Mouse (Mus musculus): ENCODE results near the gene Gps2. TPM values are rescaled to one million over a fixed set of nuclear protein-coding genes. Genes with fewer than 3 reads are reported as not detected.

Gps2 gene
- polyA plus RNA-seq, 1 experiment from 2014 or later: 55.2 TPM

DNA sequence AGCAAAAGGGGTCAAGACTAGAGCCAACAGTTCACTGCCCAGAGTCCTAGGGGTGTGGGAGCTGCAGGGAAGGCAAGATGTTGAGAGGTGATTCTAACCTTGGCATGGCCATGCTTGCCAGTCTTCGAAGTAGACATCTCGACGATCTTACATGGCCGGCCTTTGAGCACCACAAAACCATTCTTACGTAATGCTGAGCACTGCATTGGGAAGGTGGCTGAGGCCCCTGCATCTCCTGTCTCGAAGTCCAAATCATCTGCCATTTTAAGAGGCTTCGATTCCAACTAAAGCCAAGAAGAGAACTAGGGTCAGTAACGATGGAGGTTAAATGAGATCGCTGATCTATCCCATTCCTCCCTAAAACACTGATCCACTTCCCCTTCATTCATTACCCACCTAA lies 5.4 kb downstream of the Gps2 start:
- H3K4me1 ChIP-seq (ENCODE audit: control insufficient read depth, insufficient read depth, low read depth, low read length): peaks cover 34% of the 10 kb centered on the region
- no peak for ATAC-seq
- 86% methylated on average over 9 of the region's 9 CpGs for WGBS
- H3K36me3 ChIP-seq (ENCODE audit: control insufficient read depth, insufficient read depth, low read length): peaks cover 29% of the 10 kb centered on the region
- no peak overlapping the region; the same call in 1 of the 2 replicates for H3K4me3 ChIP-seq (ENCODE audit: low read length)
- peak overlapping the region; percentile 83 for H3K4me2 ChIP-seq (ENCODE audit: low read length)
- no peak overlapping the region for H3K9ac ChIP-seq (ENCODE audit: low read depth, low read length)
- no peaks in the 10 kb centered on the region for H3K9me3 ChIP-seq (ENCODE audit: control insufficient read depth, low read length)
- no peak overlapping the region for H3K27ac ChIP-seq (ENCODE audit: low read depth, low read length)
- H3K27me3 ChIP-seq (replicated peaks; ENCODE audit: control insufficient read depth, insufficient read depth, low read length): no peaks in the 10 kb centered on the region

DNA sequence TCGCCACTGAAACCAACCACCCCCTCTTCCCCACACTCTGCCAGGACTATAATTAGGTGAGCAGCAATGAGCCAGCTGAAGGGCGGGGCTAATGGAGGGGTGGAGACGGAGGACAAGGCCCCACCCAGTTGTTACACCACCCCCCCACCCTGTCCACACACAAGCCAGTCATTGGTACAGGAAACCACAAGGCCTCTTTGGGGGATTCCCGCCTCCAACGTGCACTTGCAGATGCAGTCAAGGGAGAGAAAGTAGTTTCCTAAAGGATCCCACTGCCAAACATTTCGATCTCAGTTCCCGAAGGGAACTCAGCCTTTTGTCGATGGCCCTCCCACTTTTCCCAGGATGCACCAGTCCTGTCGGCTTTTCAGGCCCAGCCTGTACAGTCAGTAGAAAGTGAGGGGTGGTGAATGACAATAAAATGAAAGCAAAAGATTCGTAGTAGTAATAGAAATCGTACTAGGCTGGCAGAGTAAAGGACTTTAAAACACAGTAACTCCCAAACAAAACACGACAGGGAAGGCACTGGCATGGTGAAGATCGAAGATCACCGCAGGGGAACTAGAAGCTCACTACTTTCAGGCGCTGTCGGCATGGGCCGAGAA lies 6.1 kb downstream of the Gps2 start:
- Histone ChIP-seq H3K4me1 (ENCODE audit: control insufficient read depth, insufficient read depth, low read depth, low read length) (peaks cover 29% of the 10 kb centered on the region), H3K4me3 (ENCODE audit: low read length) (peak overlapping the region; percentile 88), H3K4me2 (ENCODE audit: low read length) (peak overlapping the region; percentile 83), H3K9me3 (ENCODE audit: control insufficient read depth, low read length) (no peaks in the 10 kb centered on the region), H3K9ac (ENCODE audit: low read depth, low read length) (peak overlapping the region; percentile 92), H3K27me3 (replicated peaks; ENCODE audit: control insufficient read depth, insufficient read depth, low read length) (no peaks in the 10 kb centered on the region), H3K27ac (ENCODE audit: low read depth, low read length) (peak overlapping the region; percentile 95), H3K36me3 (ENCODE audit: control insufficient read depth, insufficient read depth, low read length) (peaks cover 29% of the 10 kb centered on the region)
- WGBS: under 1% methylated on average over 17 of the region's 17 CpGs
- ATAC-seq: no peak

GRCm38 (mm10) chr11:69920266-69921031 lies 6.8 kb downstream of the Gps2 start:
- peak; percentile 28; the same call in 1 of the 2 replicates for ATAC-seq
- peak overlapping the region; percentile 92 for H3K9ac ChIP-seq (ENCODE audit: low read depth, low read length)
- H3K27me3 ChIP-seq (replicated peaks; ENCODE audit: control insufficient read depth, insufficient read depth, low read length): no peaks in the 10 kb centered on the region
- H3K9me3 ChIP-seq (ENCODE audit: control insufficient read depth, low read length): no peaks in the 10 kb centered on the region
- H3K36me3 ChIP-seq (ENCODE audit: control insufficient read depth, insufficient read depth, low read length): peaks cover 29% of the 10 kb centered on the region
- H3K27ac ChIP-seq (ENCODE audit: low read depth, low read length): peak overlapping the region; percentile 95
- H3K4me1 ChIP-seq (ENCODE audit: control insufficient read depth, insufficient read depth, low read depth, low read length): peaks cover 22% of the 10 kb centered on the region
- peak overlapping the region; percentile 83 for H3K4me2 ChIP-seq (ENCODE audit: low read length)
- under 1% methylated on average over 58 of the region's 65 CpGs for WGBS
- H3K4me3 ChIP-seq (ENCODE audit: low read length): peak overlapping the region; percentile 88

- H3K9ac ChIP-seq (ENCODE audit: low read depth, low read length): peak within 1 kb of the TSS; percentile 92
- WGBS: under 1% methylated on average over 76 of the region's 78 CpGs
- no peaks in the 10 kb centered on the region for H3K9me3 ChIP-seq (ENCODE audit: control insufficient read depth, low read length)
- H3K4me2 ChIP-seq (ENCODE audit: low read length): peak within 1 kb of the TSS; percentile 83
- ATAC-seq: peak; percentile 97
- peaks cover 19% of the 10 kb centered on the region for H3K36me3 ChIP-seq (ENCODE audit: control insufficient read depth, insufficient read depth, low read length)
- no peaks in the 10 kb centered on the region for H3K27me3 ChIP-seq (replicated peaks; ENCODE audit: control insufficient read depth, insufficient read depth, low read length)
- H3K27ac ChIP-seq (ENCODE audit: low read depth, low read length): peak within 1 kb of the TSS; percentile 95
- peak within 1 kb of the TSS; percentile 88 for H3K4me3 ChIP-seq (ENCODE audit: low read length)
- H3K4me1 ChIP-seq (ENCODE audit: control insufficient read depth, insufficient read depth, low read depth, low read length): peaks cover 16% of the 10 kb centered on the region
Observed at GRCm38 (mm10) chr11:69921114-69922011, 7.7 kb downstream of the Gps2 start, which contains the start of gene Eif5a. Gene Eif5a (minus strand): TSS chr11:69921958.

- H3K4me2 ChIP-seq (ENCODE audit: low read length): peak overlapping the region; percentile 76
- WGBS: 5% methylated on average over 12 of the region's 12 CpGs
- peaks cover 16% of the 10 kb centered on the region for H3K4me1 ChIP-seq (ENCODE audit: control insufficient read depth, insufficient read depth, low read depth, low read length)
- peak overlapping the region; percentile 88 for H3K4me3 ChIP-seq (ENCODE audit: low read length)
- peaks cover 15% of the 10 kb centered on the region for H3K36me3 ChIP-seq (ENCODE audit: control insufficient read depth, insufficient read depth, low read length)
- no peak for ATAC-seq
- H3K27ac ChIP-seq (ENCODE audit: low read depth, low read length): peak overlapping the region; percentile 95
- H3K27me3 ChIP-seq (replicated peaks; ENCODE audit: control insufficient read depth, insufficient read depth, low read length): no peaks in the 10 kb centered on the region
- peak overlapping the region; percentile 77 for H3K9ac ChIP-seq (ENCODE audit: low read depth, low read length)
- no peaks in the 10 kb centered on the region for H3K9me3 ChIP-seq (ENCODE audit: control insufficient read depth, low read length)
Observed at GRCm38 (mm10) chr11:69922012-69922756, 8.5 kb downstream of the Gps2 start.

GRCm38 (mm10) chr11:69922796-69923195 lies 9.1 kb downstream of the Gps2 start:
- WGBS: 69% methylated on average over 3 of the region's 3 CpGs
- Histone ChIP-seq H3K4me3 (ENCODE audit: low read length) (no peak overlapping the region), H3K4me1 (ENCODE audit: control insufficient read depth, insufficient read depth, low read depth, low read length) (peaks cover 16% of the 10 kb centered on the region), H3K27ac (ENCODE audit: low read depth, low read length) (no peak overlapping the region), H3K4me2 (ENCODE audit: low read length) (no peak overlapping the region), H3K27me3 (replicated peaks; ENCODE audit: control insufficient read depth, insufficient read depth, low read length) (no peaks in the 10 kb centered on the region), H3K9ac (ENCODE audit: low read depth, low read length) (no peak overlapping the region), H3K36me3 (ENCODE audit: control insufficient read depth, insufficient read depth, low read length) (peaks cover 8% of the 10 kb centered on the region), H3K9me3 (ENCODE audit: control insufficient read depth, low read length) (no peaks in the 10 kb centered on the region)
- ATAC-seq: no peak

GRCm38 (mm10) chr11:69927501-69927900 lies 13.8 kb downstream of the Gps2 start:
- WGBS: 96% methylated on average over 2 of the region's 2 CpGs
- H3K4me1 ChIP-seq (ENCODE audit: control insufficient read depth, insufficient read depth, low read depth, low read length): no peaks in the 10 kb centered on the region; the same call in none of the 2 replicates
- no peaks in the 10 kb centered on the region for H3K9me3 ChIP-seq (ENCODE audit: control insufficient read depth, low read length)
- no peak for ATAC-seq
- no peak overlapping the region for H3K4me3 ChIP-seq (ENCODE audit: low read length)
- no peak overlapping the region for H3K9ac ChIP-seq (ENCODE audit: low read depth, low read length)
- H3K4me2 ChIP-seq (ENCODE audit: low read length): no peak overlapping the region
- H3K27ac ChIP-seq (ENCODE audit: low read depth, low read length): no peak overlapping the region
- no peaks in the 10 kb centered on the region; the same call in 1 of the 2 replicates for H3K27me3 ChIP-seq (replicated peaks; ENCODE audit: control insufficient read depth, insufficient read depth, low read length)
- H3K36me3 ChIP-seq (ENCODE audit: control insufficient read depth, insufficient read depth, low read length): no peaks in the 10 kb centered on the region

- Histone ChIP-seq H3K27me3 (replicated peaks; ENCODE audit: control insufficient read depth, insufficient read depth, low read length) (no peaks in the 10 kb centered on the region; the same call in 1 of the 2 replicates), H3K27ac (ENCODE audit: low read depth, low read length) (no peak overlapping the region), H3K4me2 (ENCODE audit: low read length) (no peak overlapping the region), H3K9ac (ENCODE audit: low read depth, low read length) (no peak overlapping the region), H3K9me3 (ENCODE audit: control insufficient read depth, low read length) (no peaks in the 10 kb centered on the region), H3K4me3 (ENCODE audit: low read length) (no peak overlapping the region), H3K36me3 (ENCODE audit: control insufficient read depth, insufficient read depth, low read length) (no peaks in the 10 kb centered on the region), H3K4me1 (ENCODE audit: control insufficient read depth, insufficient read depth, low read depth, low read length) (no peaks in the 10 kb centered on the region; the same call in 1 of the 2 replicates)
- 86% methylated on average over 4 of the region's 4 CpGs for WGBS
- no peak for ATAC-seq
Observed at GRCm38 (mm10) chr11:69929712-69930111, 16.0 kb downstream of the Gps2 start.

Data from hindbrain, embryonic 16.5 days (tissue).